Mouse (Mus musculus) testis, adult 2 months (tissue): ENCODE measurements at regions not wholly inside any gene's neighbourhood (a gene's known extent, or its start where the extent isn't known, plus 50 kb on each side); places are given as distances from the start of the nearest gene placed in this dataset.

Experiments
- CTCF ChIP-seq: fragments of 200-500 bp; IDR thresholded peaks from 2 replicates; pipeline ENCODE4 v1.5.1; 2012; ENCODE audit warnings: low read depth, mild to moderate bottlenecking, inconsistent platforms, low read length, moderate library complexity; ENCODE audit not compliant: control insufficient read depth, insufficient read depth, insufficient replicate concordance
- POLR2A ChIP-seq: fragments of 200-500 bp; IDR thresholded peaks from 2 replicates; pipeline ENCODE4 v1.6.1; 2012; ENCODE audit warnings: low read depth, mild to moderate bottlenecking, inconsistent platforms, low read length, moderate library complexity; ENCODE audit not compliant: control insufficient read depth

GRCm38 (mm10) chr13:44121932-44122331 is 337.4 kb downstream of the Cd83 start:
- no peak for TF ChIP-seq POLR2A
- no peak for TF ChIP-seq CTCF
